Mouse (Mus musculus): ENCODE results near the gene Csnk1g1. TPM values are rescaled to one million over a fixed set of nuclear protein-coding genes. Genes with fewer than 3 reads are reported as not detected.

Gene Csnk1g1
- total RNA-seq, 4 experiments from 2014 or later, result 8.5 to 11.6 (median 9.5) TPM

DNA sequence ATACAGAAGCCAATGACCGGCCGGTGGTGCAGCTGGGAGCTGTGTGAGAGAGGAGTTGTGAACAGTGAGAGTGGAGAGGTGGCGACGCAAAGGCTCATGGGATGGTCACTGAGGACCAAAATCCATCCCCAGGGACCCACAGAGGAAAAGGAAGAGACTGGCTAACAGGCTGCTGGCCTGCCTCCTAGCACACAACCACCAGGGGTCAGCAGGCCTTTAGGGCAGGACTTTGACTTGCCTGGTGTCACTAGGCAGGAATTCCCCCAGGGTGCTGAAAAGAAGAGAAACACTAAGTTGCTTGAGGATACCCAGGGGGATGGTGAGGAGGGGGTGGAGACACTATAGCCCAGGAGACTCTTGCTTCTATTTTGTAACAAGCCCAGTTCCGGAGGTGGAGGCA, 158.8 kb downstream of the Csnk1g1 start:
- DNase-seq (ENCODE audit: low spot score), result peak; percentile 50

- no peak for DNase-seq (ENCODE audit: low spot score)
These were observed 159.3 kb downstream of the Csnk1g1 start for GRCm38 (mm10) chr9:66068056-66068455.

DNA sequence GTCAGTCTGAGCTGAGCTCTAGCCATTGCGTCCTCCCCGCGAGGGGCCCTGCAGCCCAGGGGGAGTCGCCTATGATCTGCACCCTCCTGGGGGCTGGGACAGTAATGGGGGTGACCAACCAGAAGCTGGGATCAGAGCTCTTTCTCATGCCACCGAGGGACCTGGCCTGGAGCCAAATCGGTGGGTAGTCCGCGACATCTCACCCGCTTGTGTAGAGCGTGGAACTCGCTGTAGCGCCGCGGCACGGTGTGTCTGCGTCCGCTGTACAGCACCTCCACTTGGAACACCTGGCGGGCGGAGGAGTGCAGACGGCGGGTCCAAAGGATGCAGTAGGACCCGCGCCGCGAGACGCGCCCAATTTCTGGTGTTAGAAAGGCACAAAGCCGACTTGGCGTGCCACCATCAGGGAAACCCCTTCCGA, 160.3 kb downstream of the Csnk1g1 start:
- DNase-seq (ENCODE audit: low spot score), result no peak

- DNase-seq (ENCODE audit: low spot score), result peak; percentile 72
These were observed 160.9 kb downstream of the Csnk1g1 start, which contains the start of gene Snx22 for GRCm38 (mm10) chr9:66069583-66069982. Gene Snx22, minus strand, starts transcription at chr9:66069719.

GRCm38 (mm10) chr9:66070151-66070550, 161.4 kb downstream of the Csnk1g1 start:
- DNase-seq (ENCODE audit: low spot score), result no peak

- no peak for DNase-seq (ENCODE audit: low spot score)
These were observed 164.0 kb downstream of the Csnk1g1 start for GRCm38 (mm10) chr9:66072754-66073153.

DNA sequence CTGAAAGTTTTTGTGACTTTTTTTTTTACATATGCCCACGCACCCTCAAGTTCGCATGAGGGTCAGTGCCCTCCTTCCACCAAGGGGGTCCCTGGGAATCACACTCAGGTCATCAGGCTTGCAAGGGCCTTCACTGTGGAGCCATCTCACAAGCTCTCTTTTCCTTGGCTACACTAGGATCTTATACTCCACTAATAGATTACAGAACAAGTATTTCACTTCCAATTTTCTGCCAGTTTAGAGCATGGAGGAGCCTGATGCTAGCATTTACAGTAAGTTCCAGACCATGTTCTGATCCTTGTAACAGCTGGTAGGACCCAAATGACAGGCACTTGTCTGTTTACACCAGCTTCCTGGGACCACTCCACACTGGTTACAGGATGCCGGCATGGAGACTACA, 169.3 kb downstream of the Csnk1g1 start:
- DNase-seq (ENCODE audit: low spot score), result no peak

- DNase-seq (ENCODE audit: low spot score), result no peak
These were observed 169.8 kb downstream of the Csnk1g1 start for GRCm38 (mm10) chr9:66078493-66078892.

- DNase-seq (ENCODE audit: low spot score), result no peak
These were observed 172.2 kb downstream of the Csnk1g1 start for GRCm38 (mm10) chr9:66080804-66081459.

GRCm38 (mm10) chr9:66081999-66082398, 173.3 kb downstream of the Csnk1g1 start:
- DNase-seq (ENCODE audit: low spot score), result no peak

- no peak for DNase-seq (ENCODE audit: low spot score)
These were observed 175.4 kb downstream of the Csnk1g1 start for GRCm38 (mm10) chr9:66084171-66084570.

DNA sequence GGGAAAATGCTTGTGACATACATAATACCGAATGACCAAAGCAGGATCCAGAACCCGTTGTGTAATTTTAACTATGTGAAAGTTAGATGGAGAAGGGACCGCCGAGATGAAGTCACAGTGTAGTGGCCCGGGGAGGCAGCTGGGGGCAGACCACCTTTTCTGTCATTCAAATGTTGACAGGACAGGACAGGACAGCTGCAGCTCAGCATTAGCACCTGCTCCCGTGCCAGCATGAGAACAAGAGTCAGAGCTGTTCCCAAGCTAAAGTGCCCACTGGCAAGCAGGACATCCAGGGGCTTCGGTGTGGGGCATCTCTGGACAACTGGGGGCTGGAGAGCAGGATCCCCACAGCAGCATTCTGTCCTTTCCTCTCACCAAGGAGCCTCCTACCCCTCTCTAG, 178.3 kb downstream of the Csnk1g1 start:
- no peak for DNase-seq (ENCODE audit: low spot score)

DNA sequence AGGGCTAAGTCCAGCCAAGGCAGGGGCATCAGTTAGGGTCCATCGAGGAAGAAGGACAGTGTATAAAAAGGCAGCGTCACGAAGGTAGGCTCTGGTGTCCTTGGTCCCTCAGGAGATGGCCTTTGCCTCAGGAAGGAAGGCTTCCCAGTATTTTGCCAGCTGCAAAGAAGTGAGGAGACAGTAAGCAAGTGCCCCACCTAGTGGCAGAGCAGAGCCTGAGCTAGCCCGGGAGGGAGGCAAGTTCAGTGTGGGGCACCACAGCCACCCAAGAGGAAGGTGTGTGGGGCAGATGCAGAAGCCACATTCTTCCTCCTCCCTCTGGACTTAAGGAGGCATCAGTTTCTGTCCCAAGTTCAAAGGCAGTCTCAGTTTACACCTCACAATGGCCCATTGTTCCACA, 179.7 kb downstream of the Csnk1g1 start:
- DNase-seq (ENCODE audit: low spot score), result peak; percentile 30

GRCm38 (mm10) chr9:66090593-66091244, 182.0 kb downstream of the Csnk1g1 start:
- DNase-seq (ENCODE audit: low spot score), result no peak

DNA sequence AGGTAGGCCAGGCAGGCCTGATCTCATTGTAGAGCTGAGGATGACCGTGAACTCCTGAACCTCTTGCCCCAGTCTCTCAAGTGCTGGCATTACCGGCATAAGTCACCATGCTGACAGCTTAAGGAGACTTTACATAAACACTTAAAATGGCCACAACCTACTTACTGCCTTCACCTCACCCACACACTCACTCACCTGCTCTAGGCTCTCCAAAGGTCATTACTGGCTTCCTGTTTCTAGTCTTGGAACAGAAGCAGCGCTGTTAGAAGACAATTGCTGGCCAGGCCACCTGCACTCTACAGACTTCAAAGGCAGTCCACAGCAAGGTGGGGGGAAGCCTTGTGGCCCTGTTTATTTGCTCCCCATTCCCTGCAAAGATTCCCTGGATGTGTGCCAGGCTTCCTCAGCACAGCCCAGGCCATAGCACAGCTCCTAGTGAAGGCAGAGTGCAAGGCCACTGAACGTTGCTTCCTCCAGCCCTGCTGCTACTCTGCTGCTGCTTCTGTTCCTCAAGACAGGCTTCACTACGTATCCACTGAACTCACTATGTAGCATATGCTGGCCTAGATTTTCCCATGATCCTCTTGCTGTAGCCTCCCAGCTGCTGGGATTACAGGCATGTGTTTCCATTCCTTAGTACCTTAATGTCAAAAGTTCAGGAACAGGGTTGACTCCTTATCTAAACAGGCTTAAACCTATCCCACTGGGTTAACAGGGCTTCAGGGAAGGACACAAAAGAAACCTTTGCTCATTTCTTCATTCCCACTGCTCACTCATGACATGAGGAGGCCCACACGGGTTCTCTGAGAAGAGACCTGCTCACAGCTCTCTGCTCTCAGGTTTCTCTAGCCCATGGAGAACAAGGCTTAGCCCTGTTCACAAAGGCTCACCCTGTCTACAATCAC, 182.9 kb downstream of the Csnk1g1 start:
- no peak for DNase-seq (ENCODE audit: low spot score)

DNA sequence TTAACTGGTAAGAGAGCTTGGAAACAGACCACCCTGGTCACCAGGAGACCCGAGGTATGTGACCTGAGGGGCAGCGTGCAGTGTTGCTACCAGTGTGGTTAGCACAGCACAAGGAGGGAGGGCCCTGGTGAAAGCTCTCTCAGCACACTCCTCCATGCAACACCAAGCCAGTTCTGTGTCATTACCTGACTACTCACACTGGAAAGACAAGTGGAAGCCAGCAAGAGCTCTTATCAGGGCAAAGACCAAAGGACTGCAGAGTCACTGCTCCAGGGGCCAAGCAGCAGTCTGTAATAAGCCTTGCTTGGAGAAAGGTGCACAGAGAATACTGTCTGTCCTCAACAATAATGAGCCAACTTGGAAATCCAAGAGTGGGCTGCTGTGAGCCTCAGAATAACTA, 183.9 kb downstream of the Csnk1g1 start:
- DNase-seq (ENCODE audit: low spot score), result no peak

Other genes starting within 250 kb of the Csnk1g1 start
- gene Oaz2, start 240.9 kb upstream of the Csnk1g1 start, total RNA-seq (2022), result 100 to 1,000 TPM; 182 to 262 (median 217) TPM
- gene Zfp609, start 81.4 kb upstream of the Csnk1g1 start, total RNA-seq (2022), result 10 to 100 TPM; 21.6 to 25.1 (median 22.2) TPM
- gene Pclaf, start 18.7 kb upstream of the Csnk1g1 start, total RNA-seq (2022), result under 1 TPM in 3 of 4 experiments, not detected in 1; 0.35 to 0.56 (median 0.52) TPM
- gene Trip4, start 130 bp upstream of the Csnk1g1 start, total RNA-seq (2022), result 10 to 100 TPM; 14.7 to 17.4 (median 16.4) TPM
- gene Ppib, start 151.3 kb downstream of the Csnk1g1 start, total RNA-seq (2022), result 100 to 1,000 TPM in 3 of 4 experiments, 10 to 100 TPM in 1; 91.5 to 108 (median 105) TPM
- under 1 TPM; 0.26 to 0.88 (median 0.47) TPM for gene Snx22, start 160.8 kb downstream of the Csnk1g1 start, total RNA-seq (2022)
- gene Snx1, start 217.7 kb downstream of the Csnk1g1 start, total RNA-seq (2022), result 10 to 100 TPM; 21.3 to 25.8 (median 24.0) TPM
- 10 to 100 TPM; 63.2 to 72.4 (median 71.0) TPM for gene Ciao2a, start 217.7 kb downstream of the Csnk1g1 start, total RNA-seq (2022)
- gene Dapk2, start 249.3 kb downstream of the Csnk1g1 start, total RNA-seq (2022), result 1 to 10 TPM; 3.5 to 8.0 (median 4.8) TPM